Mouse (Mus musculus) G1E-ER4 (cell line): ENCODE results near the gene Fezf1. TPM values are rescaled to one million over a fixed set of nuclear protein-coding genes. Genes with fewer than 3 reads are reported as not detected.

Experiments used
- GATA1 ChIP-seq: IDR thresholded peaks from one replicate; pipeline ENCODE4 v1.8.0; 2012; ENCODE audit warnings: low read length, inconsistent platforms
- polyA plus RNA-seq: library from polyadenylated mRNA; stranded (reverse); fragments of >175 nt; gene quantifications from 2 replicates; pipeline ENCODE4 v1.2.3, GENCODE M21; 2012

Gene Fezf1
- polyA plus RNA-seq, 1 experiment, result not detected

DNA sequence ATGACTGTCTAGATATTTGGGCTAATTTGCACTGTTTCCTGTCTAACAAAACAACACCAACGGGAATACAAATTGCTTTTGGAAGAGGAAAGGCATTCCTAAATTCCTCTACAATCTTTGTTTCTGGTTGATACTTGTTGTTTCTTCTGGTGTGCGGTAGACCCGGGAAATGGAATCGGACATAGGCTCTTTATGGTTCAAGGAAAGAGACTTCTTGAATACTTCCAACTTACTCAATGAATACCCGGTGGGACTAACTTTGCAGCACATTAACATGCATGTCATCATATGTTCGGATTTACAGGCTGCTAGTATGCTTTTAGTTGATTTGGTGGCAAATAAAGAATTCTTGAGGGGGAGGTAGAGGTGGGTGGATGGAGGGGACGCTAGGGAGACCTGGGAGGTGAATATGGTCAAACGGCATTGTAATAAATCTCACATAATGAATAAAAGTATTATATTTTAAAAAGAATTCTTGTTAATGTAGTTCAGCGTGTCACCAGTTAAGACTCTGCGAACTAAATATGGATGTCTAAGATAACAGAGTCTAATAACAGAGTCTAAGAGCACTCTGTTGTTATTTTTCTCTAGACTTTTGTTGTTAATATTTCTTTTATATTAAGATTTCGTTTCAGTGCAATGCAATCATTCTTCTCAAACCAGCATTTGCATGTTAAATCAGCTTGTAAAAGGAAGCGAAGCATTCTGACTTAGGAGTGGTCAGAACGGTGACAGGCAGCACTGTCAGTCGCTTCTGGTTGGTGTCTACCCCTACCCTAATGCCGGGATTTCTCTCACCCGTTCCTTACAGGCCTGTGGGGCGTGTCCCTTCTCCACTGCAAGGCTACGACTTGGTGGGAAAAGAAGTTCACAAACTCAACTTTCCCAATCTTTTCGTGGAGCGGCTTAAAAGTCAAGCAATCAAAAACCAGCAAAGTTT lies 4.3 kb upstream of the Fezf1 start:
- no peak for TF ChIP-seq GATA1

DNA sequence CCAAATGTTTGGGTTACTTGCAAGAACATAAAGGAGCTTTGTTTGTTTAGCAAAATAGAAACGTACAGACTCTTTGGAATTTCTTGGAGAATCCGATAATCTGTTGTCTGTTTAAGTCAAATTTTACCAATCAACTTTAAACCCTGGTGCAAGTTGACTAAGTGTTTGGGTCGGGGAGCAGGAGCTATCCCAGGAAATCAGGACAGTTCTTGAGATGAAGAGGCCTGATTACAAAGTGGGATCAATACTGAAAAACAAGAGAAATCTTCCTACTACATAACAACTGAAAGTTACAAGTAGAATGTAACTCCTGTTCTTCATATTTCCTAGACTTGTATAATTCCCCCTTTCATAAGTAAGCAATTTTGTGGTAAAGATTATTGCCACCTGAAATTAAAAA lies 3.3 kb upstream of the Fezf1 start:
- no peak for TF ChIP-seq GATA1

DNA sequence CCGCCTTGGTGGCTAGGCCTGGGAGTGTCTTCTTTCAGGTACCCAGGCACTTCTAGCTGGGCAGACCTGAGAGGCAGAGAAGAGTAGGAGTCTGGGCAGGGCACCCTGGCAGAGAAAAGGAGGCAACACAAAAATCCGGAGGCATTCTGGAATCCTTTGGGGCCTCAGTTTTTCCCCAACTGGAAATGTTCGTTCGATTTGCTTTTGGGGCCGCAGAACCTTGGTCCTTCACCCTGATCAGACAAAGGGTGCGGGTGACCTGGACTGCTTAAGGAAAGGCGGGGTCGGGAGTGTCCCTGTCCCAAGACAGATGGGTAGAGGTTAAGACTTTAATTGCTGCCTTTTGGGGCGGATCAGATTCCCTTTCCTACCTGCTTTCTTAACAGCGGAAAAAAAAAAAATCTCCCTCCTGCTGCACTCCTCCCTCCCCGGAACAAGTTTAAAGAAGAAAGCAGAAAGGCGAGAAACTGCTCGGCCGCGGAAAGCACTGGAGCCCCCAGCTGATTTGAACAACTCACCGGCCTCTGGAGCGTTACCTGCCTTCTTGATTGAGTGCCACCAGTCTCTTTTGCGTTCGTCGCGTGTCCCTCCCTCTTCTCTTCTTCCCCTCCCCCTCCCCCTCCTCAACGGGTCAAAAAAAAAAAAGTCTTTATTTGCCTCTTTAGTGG lies 2.3 kb upstream of the Fezf1 start:
- no peak for TF ChIP-seq GATA1

DNA sequence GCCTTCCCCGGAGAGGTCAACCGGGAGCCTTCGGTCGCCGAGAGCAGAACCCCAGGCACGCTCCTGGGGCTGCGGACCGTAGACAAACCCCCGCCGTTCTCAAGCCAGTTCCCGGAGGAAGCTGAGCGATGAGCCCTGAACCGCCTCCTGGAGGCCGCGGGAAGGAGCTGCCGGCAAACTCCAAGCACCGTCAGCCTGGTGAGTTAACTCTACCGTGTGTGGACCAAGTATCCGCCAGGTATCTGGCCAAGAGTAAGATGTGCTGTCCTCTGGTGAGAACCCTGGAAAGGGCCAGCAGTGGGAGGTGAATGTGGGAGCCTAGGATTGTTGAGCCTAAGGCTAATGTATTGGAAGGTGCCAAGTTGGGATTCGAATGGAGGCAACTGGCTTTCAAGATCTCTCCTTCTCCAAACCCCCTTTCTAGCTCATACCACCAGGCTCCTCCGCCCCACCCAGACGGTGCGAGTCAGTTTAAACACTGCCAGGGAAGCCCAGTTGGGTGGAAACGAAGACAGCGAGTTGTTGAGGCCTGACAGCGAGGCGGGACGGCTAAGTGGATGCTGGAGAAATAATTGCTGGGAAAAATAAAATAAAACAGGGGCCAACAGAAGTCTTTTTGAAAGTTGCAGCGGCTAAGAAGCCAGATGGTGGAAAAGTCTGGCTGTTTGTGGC lies 1.6 kb upstream of the Fezf1 start:
- TF ChIP-seq GATA1, result no peak

DNA sequence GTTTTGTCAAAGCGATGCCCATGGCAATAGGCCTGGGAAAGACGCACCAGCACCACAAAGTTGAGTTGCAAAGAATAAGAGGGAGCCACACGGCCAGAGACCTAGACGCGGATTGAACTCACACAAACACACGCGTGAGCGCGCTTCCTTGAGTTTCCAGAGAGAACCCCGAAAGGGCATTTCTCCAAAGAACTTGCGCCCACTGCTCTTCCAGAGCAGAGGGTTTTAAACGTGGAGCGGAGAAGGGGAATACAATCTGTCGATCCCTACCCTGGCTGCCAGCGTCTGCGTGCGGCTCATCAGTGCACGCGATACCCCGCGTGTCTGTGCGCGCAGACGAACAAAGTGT lies 865 bp upstream of the Fezf1 start:
- TF ChIP-seq GATA1, result no peak

DNA sequence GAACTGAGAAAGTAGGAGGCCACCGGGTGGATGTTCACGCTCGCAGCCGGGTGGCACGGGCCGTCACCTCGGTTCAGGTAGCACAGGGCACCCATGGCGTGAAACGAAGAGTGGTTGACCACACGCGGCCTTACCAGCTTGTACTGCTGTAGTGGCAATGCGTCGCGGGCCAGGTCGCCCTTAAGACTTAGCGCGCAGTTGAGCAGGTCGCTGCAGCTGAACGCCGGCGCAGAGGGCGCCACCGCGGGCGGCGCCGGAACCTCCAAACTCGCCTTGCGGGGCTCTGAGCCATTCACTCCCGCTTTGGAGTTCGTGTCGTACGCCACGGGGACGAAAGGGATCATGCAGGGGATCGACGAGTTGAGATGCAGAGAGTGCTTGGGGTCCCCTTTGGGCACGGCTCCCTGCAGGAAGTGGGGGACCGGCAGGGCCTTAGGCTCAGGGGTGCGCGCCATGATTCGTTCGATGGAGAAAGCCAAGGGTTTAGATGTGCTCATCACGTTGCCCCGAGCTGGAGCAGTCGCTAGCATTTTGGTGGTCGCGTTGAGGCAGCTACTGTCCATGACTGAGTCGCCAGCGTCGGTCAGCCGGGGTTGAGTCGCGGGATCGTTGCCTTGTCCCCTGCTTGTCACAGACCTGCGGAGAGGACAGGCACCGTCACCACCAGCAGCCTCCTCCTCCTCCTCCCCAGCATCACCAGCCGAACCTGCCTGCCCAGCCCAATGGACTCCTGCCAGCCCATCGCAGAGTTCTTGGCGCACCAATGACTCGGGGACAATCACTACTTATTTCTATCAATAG lies 450 bp downstream of the Fezf1 start:
- no peak for TF ChIP-seq GATA1

DNA sequence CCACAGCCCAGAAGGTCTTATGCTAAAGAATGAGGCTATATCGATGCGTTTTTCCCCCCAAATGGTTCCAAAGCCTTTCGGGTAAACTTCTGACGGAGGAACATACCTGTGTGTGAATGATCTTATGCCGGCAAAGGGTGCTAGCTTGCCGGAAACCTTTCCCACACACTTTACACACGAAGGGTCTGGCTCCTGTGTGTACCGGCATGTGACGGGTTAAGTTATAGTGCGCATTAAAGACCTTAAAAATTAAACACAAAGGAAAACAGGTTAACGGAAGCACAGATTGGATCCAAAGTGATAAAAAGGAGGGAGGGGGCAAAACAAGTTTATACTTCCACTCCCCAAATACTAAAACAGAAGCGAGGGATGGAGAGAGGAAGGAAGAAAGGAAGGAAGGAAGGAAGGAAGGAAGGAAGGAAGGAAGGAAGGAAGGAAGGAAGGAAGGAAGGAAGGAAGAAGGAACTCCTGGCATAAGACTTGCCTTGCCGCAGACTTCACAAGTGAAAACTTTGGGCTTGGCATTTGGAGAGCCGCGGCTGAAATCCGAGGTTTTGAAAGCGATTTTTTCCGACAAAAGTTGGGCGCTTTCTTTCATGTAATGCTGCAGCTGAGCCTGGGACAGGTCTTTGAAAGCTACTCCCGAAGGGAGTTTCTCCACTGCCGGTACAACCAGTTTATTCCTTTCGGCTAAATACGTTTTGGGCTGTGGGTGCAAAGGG lies 1.2 kb downstream of the Fezf1 start:
- no peak for TF ChIP-seq GATA1

DNA sequence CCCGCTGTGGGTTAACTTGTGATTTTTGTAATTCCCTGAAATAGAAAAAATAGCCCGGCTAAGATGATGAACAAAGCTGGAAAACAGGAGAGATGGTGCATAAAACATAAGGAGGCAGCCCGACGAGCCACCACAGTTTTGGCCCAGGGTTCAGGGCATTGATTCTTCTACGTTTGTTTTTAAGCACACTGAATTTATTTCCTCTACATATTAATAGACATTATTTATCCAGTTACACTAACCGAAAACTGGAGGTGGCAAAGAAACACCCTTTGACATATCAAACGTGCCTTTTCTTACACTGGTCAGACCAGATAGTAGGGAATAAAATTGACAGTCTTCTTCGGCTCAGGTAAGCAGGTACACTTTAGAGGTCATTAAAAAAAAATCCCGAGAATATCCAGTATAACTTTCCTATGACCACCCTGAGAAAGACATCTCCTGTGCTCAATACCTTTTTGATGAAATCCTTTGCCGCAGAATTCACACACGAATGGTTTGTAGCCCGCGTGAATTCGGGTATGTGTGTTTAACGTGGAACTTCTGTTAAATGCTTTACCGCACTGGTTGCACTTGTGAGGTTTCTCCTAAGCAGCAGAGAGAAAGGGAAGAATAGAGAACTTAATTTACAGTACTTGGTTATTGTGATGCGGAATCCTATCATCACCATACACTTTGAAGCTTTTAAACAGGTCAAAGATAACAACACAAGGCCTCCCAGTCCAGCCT lies 1.9 kb downstream of the Fezf1 start:
- TF ChIP-seq GATA1, result no peak

DNA sequence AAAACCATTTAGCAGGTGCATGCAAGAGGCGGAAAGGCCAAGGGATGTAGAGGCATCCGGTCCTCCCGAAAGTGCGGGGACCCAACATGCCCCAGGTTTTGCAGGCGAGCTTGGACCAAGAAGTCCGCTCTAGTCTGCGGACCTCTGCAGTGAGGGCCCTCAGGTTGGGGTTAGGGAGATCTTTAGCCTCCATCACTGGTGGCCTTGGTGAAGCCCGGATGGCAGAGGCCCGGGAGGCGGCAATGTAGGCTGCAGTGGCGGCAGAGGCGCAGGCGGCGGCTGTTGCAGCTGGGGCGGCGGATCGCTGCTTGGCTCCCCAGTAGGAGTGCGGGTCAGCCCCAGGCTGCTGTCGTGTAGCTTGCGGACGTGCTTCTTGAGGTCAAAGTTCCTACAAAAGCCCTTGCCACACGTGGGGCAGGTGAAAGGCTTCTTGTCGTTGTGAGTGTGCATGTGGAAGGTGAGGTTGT lies 2.6 kb downstream of the Fezf1 start:
- TF ChIP-seq GATA1, result no peak

DNA sequence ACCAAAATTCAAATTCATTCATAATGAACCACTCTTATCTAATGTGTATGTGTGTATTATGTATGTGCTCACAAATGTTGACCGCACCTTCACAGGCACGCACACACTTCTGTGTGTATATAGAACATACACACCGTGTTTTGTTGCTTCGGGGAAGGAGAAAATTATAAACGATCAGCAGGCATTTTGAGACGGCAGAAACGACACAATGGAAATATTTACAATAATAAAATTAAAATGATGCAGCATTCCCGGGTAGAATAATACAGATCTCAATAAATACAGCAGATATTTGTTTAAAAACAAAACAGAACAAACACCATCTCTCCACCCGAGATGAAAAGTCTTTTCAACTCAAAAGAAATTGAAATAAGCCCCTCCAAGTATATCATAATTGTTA lies 3.0 kb downstream of the Fezf1 start:
- TF ChIP-seq GATA1, result no peak

DNA sequence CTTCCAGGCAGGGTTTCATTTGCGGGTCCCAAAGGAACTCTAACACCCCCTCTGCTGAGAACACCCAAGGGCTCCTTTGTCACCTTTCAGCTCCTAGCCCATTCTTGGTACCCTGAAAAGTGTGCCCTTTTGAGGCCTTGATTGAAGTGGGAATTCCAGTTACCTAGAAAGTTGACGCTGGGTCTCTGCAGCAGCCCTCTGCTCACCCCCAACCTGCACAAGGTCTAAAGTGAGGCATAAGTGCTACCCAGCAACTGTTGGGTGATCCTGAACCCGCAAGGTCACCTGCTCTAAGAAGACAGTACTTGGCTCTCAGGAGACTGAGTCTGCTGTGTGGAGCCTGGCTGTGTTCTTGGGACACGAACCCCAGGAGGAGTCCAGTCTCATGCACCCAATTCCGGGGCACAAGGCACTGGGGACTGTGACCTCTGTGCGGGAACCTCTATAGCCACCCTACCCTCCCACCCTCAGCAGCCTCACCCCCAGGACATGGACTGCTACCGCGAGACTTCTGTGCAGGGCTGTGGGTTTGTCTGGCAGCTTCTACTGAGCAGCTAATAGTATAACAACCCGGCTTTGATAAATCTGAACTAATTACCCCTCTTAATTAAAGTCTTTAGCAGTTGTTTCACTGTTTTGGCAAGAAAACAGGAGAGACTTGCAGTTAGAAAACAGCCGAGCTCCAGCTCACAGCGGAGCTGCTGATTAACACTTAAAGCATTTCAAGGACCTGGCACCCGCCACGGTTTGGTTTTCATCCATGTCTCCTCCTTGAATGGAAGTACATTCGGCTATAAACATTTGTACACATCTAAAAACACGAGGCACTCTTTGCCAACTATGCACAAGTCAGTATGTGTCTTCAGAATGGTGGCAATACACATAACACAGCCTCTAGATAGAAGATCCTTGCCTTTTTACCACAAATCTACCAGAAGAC lies 4.1 kb downstream of the Fezf1 start:
- no peak for TF ChIP-seq GATA1

DNA sequence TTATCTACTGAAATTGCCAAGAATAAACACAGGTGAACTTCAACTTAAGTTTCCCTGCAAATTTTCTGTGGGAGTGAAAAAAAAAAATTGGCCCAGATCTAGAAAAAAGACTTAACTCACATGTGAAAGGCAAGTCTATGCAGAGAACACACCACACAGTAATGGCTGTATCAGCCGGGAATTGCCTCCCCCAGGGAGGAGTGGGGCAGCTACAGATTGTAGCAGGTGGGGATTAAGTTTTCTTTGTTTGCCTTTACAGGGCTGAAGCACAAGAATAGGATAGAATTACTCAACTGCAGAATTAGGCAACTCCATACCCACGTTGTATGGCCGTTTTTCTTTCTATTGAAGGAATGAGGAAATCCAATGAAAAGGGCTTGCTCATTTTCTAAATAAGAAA lies 36.7 kb downstream of the Fezf1 start:
- no peak for TF ChIP-seq GATA1

DNA sequence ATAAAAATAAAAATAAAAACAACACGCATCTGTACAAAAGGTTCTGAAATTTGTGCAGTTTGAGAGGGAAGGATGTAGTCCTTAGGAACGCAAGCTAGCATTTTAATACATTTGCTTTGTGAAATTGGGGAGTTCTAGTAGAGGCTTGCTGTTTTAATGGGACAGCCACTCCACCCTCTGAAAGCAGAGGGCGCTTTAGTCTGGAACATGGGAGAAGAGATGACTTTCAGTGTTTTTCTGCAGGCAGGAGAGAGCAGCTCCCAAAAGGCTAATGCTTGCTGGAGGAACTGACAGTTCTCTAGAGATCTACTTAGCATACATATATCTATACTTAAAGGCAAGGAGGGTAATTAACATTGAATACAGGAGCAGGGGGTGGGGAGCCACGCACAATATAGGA lies 40.4 kb downstream of the Fezf1 start:
- TF ChIP-seq GATA1, result no peak
